Mouse (Mus musculus): ENCODE results near the gene Gpr156. TPM values are rescaled to one million over a fixed set of nuclear protein-coding genes. Genes with fewer than 3 reads are reported as not detected.

Gene Gpr156
- polyA plus RNA-seq, 1 experiment from 2014 or later = 0.03 TPM

DNA sequence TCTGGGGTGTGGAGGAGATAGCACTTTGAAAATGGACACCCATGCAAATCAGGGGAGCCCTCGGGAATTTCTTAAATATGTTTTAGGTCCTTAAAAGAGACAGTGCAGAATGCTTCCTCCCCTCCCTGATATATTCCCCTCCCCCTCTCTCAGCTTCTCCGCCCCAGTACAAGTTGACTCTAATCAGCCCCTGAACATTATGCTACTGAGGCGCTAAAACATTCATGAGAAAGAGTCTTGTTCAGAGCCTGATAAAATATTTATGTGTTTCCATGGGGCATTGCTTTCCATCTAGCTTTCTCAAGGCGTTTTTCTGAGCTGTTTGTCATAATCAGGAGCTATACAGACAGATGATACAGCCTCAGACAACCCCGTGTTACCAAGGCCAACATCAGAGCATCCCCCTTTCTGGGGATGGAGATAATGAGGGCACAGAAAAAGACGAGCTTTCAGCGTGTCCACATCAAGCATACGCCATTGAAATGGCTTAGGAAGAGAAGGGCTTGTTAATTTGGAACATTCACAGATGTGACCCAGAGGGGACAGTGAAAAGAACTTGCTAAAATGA, 4.6 kb downstream of the Gpr156 start:
- no peak overlapping the region for H3K27ac ChIP-seq
- H3K9ac ChIP-seq = no peak overlapping the region
- peaks cover 23% of the 10 kb centered on the region for H3K27me3 ChIP-seq
- H3K4me3 ChIP-seq (replicated peaks) = no peak overlapping the region
- no peaks in the 10 kb centered on the region for H3K4me1 ChIP-seq (replicated peaks)
- ATAC-seq (ENCODE audit: low read depth) = no peak
- no peaks in the 10 kb centered on the region for H3K36me3 ChIP-seq
- no peak overlapping the region for H3K4me2 ChIP-seq
- H3K9me3 ChIP-seq (replicated peaks) = no peaks in the 10 kb centered on the region
- no peak for DNase-seq
- 45% methylated on average over 8 of the region's 8 CpGs for WGBS (ENCODE audit: insufficient replicate concordance)

DNA sequence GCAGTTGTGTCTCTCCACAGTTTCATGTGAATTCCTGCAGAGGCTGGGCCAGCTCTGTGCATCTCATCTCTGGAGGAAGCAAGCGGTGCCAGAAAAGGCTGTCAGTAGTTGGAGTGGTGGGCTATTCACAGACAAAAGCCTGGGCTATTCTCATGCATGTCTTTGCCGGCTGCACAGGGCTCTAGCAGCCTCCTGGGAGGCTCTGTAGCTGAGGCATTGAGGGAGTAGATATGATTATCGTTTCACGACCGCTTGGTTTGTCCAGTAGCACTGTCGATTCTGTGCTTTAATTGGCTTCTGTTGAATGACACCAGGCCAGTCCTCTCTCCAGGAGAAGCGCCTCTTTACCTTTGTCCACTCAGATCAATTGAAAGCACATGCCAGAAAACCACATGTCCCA, 9.8 kb downstream of the Gpr156 start:
- 57% methylated on average over 7 of the region's 7 CpGs for WGBS (ENCODE audit: insufficient replicate concordance)
- H3K9ac ChIP-seq = no peak overlapping the region
- no peak overlapping the region for H3K27ac ChIP-seq
- ATAC-seq (ENCODE audit: low read depth) = no peak
- H3K36me3 ChIP-seq = no peaks in the 10 kb centered on the region
- no peaks in the 10 kb centered on the region for H3K9me3 ChIP-seq (replicated peaks)
- H3K4me1 ChIP-seq (replicated peaks) = no peaks in the 10 kb centered on the region
- H3K27me3 ChIP-seq = no peaks in the 10 kb centered on the region
- no peak overlapping the region for H3K4me3 ChIP-seq (replicated peaks)
- no peak for DNase-seq
- H3K4me2 ChIP-seq = no peak overlapping the region

DNA sequence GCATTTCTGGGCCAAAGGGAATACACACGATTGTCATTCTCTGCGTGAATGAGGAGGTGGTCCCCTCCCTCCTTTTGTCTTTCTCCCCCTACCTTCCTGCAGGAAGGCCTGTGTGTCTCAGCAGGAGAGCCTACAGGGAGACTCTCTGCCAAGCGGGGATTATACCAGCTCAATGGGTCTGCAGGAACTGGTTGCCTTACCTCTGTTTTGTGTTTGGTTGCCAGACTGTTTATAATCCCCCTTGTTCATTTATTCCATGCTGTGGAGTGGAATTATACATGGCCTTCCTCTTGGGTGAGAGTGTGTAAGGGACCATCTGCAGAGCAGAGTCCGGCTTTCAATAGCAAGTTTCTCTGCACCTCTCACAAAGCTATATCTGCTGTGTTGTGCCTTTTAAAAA, 10.8 kb downstream of the Gpr156 start:
- 49% methylated on average over 4 of the region's 4 CpGs for WGBS (ENCODE audit: insufficient replicate concordance)
- Histone ChIP-seq H3K36me3 (no peaks in the 10 kb centered on the region), H3K4me2 (no peak overlapping the region), H3K4me1 (replicated peaks) (no peaks in the 10 kb centered on the region), H3K9me3 (replicated peaks) (no peaks in the 10 kb centered on the region), H3K27ac (no peak overlapping the region), H3K4me3 (replicated peaks) (no peak overlapping the region), H3K9ac (no peak overlapping the region), H3K27me3 (no peaks in the 10 kb centered on the region)
- no peak for ATAC-seq (ENCODE audit: low read depth)
- no peak for DNase-seq

DNA sequence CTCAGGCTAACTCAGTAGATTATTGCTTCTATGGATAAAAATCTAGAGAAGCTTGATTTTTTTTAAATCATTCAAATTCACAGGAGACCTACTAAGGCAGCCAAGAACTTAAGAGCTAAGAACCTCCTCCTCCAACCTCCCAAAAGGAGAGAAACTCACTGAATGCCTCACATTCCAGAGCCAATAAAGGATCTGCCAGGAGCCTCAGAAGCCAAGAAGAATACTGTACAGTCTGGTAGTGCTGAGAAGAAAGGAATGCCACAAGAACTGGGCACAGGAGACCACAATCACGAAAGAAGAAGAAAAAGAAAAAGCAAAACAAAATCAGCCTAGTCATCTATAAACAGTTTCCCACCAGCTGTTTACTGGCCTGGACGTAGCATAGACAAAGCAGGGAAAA, 12.7 kb downstream of the Gpr156 start:
- no peak for DNase-seq
- H3K36me3 ChIP-seq = no peaks in the 10 kb centered on the region
- no peak overlapping the region for H3K9ac ChIP-seq
- no peak overlapping the region for H3K4me2 ChIP-seq
- H3K4me3 ChIP-seq (replicated peaks) = no peak overlapping the region
- 63% methylated on average over 2 of the region's 2 CpGs for WGBS (ENCODE audit: insufficient replicate concordance)
- H3K4me1 ChIP-seq (replicated peaks) = no peaks in the 10 kb centered on the region
- no peaks in the 10 kb centered on the region for H3K27me3 ChIP-seq
- ATAC-seq (ENCODE audit: low read depth) = no peak
- H3K9me3 ChIP-seq (replicated peaks) = no peaks in the 10 kb centered on the region
- H3K27ac ChIP-seq = no peak overlapping the region

- H3K4me2 ChIP-seq = no peak overlapping the region
- no peak for ATAC-seq (ENCODE audit: low read depth)
- H3K9me3 ChIP-seq (replicated peaks) = no peaks in the 10 kb centered on the region
- no peak overlapping the region for H3K9ac ChIP-seq
- H3K36me3 ChIP-seq = no peaks in the 10 kb centered on the region
- WGBS (ENCODE audit: insufficient replicate concordance) = 67% methylated on average over 2 of the region's 2 CpGs
- H3K4me1 ChIP-seq (replicated peaks) = no peaks in the 10 kb centered on the region
- no peaks in the 10 kb centered on the region for H3K27me3 ChIP-seq
- no peak overlapping the region for H3K4me3 ChIP-seq (replicated peaks)
- no peak overlapping the region for H3K27ac ChIP-seq
- no peak for DNase-seq
These were observed 13.3 kb downstream of the Gpr156 start for GRCm38 (mm10) chr16:37929626-37930025.

- Histone ChIP-seq H3K9ac (no peak overlapping the region), H3K27ac (no peak overlapping the region), H3K36me3 (no peaks in the 10 kb centered on the region), H3K9me3 (replicated peaks) (no peaks in the 10 kb centered on the region), H3K27me3 (no peaks in the 10 kb centered on the region), H3K4me1 (replicated peaks) (no peaks in the 10 kb centered on the region), H3K4me2 (no peak overlapping the region), H3K4me3 (replicated peaks) (no peak overlapping the region)
- DNase-seq = no peak
- 63% methylated on average over 2 of the region's 2 CpGs for WGBS (ENCODE audit: insufficient replicate concordance)
- no peak for ATAC-seq (ENCODE audit: low read depth)
These were observed 18.6 kb downstream of the Gpr156 start for GRCm38 (mm10) chr16:37934932-37935331.

- no peak overlapping the region for H3K4me2 ChIP-seq
- ATAC-seq (ENCODE audit: low read depth) (no peak), DNase-seq (no peak)
- H3K4me1 ChIP-seq (replicated peaks) = no peaks in the 10 kb centered on the region
- no peak overlapping the region for H3K27ac ChIP-seq
- H3K4me3 ChIP-seq (replicated peaks) = no peak overlapping the region
- no peaks in the 10 kb centered on the region for H3K27me3 ChIP-seq
- no peaks in the 10 kb centered on the region for H3K9me3 ChIP-seq (replicated peaks)
- 65% methylated on average over 8 of the region's 8 CpGs for WGBS (ENCODE audit: insufficient replicate concordance)
- no peaks in the 10 kb centered on the region for H3K36me3 ChIP-seq
- no peak overlapping the region for H3K9ac ChIP-seq
These were observed 21.0 kb downstream of the Gpr156 start for GRCm38 (mm10) chr16:37937276-37937675.

GRCm38 (mm10) chr16:37938125-37939081, 22.1 kb downstream of the Gpr156 start:
- Histone ChIP-seq H3K36me3 (no peaks in the 10 kb centered on the region), H3K4me2 (no peak overlapping the region), H3K9me3 (replicated peaks) (no peaks in the 10 kb centered on the region), H3K9ac (no peak overlapping the region), H3K4me3 (replicated peaks) (no peak overlapping the region), H3K4me1 (replicated peaks) (no peaks in the 10 kb centered on the region), H3K27ac (no peak overlapping the region), H3K27me3 (no peaks in the 10 kb centered on the region)
- ATAC-seq (ENCODE audit: low read depth) (no peak), DNase-seq (no peak)
- WGBS (ENCODE audit: insufficient replicate concordance) = 59% methylated on average over 17 of the region's 17 CpGs

GRCm38 (mm10) chr16:37939082-37939863, 23.0 kb downstream of the Gpr156 start:
- Histone ChIP-seq H3K9me3 (replicated peaks) (no peaks in the 10 kb centered on the region), H3K4me2 (no peak overlapping the region), H3K27me3 (no peaks in the 10 kb centered on the region), H3K36me3 (no peaks in the 10 kb centered on the region), H3K27ac (no peak overlapping the region), H3K4me1 (replicated peaks) (no peaks in the 10 kb centered on the region), H3K9ac (no peak overlapping the region), H3K4me3 (replicated peaks) (no peak overlapping the region)
- ATAC-seq (ENCODE audit: low read depth) (no peak), DNase-seq (no peak)
- 59% methylated on average over 11 of the region's 11 CpGs for WGBS (ENCODE audit: insufficient replicate concordance)

GRCm38 (mm10) chr16:37940291-37940690, 24.0 kb downstream of the Gpr156 start:
- WGBS (ENCODE audit: insufficient replicate concordance) = 73% methylated on average over 10 of the region's 10 CpGs
- no peak for ATAC-seq (ENCODE audit: low read depth)
- DNase-seq = no peak

GRCm38 (mm10) chr16:37943701-37944100, 27.4 kb downstream of the Gpr156 start:
- WGBS (ENCODE audit: insufficient replicate concordance) = 74% methylated on average over 2 of the region's 2 CpGs
- ATAC-seq (ENCODE audit: low read depth) = no peak
- Histone ChIP-seq H3K9me3 (replicated peaks) (no peaks in the 10 kb centered on the region), H3K4me2 (no peak overlapping the region), H3K27ac (no peak overlapping the region), H3K27me3 (no peaks in the 10 kb centered on the region), H3K4me1 (replicated peaks) (no peaks in the 10 kb centered on the region), H3K4me3 (replicated peaks) (no peak overlapping the region), H3K9ac (no peak overlapping the region), H3K36me3 (no peaks in the 10 kb centered on the region)
- DNase-seq = no peak

More at GRCm38 (mm10) chr16:37940291-37940690, 24.0 kb downstream of the Gpr156 start:
- Histone ChIP-seq H3K27me3 (no peaks in the 10 kb centered on the region), H3K27ac (no peak overlapping the region), H3K4me3 (replicated peaks) (no peak overlapping the region), H3K9me3 (replicated peaks) (no peaks in the 10 kb centered on the region), H3K36me3 (no peaks in the 10 kb centered on the region), H3K4me2 (no peak overlapping the region), H3K4me1 (replicated peaks) (no peaks in the 10 kb centered on the region), H3K9ac (no peak overlapping the region)

All from liver, embryonic 13.5 days (tissue).